Mouse (Mus musculus) urinary bladder, postnatal 36 days (tissue): ENCODE data around the gene Mreg.

Experiments
- DNase-seq, 2 experiments: peaks; one replicate each; pipeline ENCODE4 v3.0.0; 2022; ENCODE audit warnings: low spot score in 2 of 2, mixed read lengths in 1 of 2

The Mreg gene

DNA sequence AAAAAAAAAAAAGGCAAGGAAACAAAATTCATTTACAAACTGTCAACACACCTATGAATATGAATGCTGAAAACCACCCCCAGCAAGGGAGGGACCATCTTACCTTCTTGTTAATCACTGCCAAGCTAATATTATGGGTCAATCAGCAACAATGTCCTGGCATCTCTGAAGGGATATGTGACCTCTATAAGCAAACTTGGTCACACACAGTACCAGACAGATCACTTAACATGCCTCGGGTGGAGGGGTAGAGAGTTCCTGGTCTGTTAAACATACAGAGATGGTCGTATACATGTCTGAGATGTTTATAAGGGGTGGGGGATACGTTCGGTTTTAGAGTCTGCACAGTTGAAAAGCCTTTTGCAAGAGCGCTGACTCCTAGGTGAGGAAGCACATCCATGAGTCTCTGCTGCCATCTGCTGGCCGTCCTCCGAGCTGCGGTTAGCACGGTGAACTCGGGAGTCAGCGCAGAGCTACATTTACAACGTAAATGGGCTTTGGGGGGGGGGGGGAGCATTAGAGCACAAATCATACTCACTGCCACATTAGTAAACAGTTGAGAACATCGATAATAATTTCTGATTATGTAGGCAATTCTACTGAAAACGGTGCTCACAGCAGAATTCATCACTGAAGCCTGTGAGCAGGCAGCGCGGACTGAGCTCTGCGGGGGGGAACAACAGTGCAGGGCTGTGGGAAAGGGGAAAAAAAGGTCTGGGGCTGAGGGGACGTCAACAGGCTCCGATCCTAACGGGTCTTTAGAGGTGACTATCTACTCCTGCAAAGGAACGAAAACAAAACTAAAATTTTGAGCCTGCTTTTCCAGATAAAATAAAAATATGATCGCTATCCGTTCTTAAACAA, 88.4 kb downstream of the Mreg start:
- peak; percentile 82 to 88 for DNase-seq

DNA sequence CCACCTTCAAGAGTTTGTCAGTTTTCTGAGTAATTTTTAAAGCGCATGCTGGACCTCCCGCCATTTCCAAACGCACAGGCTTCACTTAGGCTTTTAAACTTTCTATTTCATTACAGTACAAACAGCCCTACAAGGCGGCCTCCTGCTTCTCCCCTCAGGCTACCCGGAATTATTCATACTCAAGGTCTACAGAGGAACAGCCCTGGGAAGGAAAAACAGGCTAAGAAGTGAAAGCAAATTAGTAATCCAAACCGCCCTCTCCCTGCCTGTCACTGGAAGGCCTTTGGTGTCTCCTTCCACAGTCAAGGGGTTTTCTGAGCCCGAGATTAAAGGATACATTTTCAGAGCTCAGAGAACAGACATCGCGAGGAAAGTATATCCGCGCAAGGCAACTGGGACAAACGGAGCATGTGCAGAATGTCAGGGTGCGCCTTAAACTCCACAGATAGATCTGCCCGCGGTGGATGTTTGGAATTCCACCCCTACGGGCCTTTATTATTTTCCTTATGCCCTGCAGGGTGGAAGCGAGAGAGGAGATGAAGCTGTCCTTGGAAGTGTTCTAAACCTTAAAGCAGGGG, 90.4 kb downstream of the Mreg start:
- DNase-seq: no peak

DNA sequence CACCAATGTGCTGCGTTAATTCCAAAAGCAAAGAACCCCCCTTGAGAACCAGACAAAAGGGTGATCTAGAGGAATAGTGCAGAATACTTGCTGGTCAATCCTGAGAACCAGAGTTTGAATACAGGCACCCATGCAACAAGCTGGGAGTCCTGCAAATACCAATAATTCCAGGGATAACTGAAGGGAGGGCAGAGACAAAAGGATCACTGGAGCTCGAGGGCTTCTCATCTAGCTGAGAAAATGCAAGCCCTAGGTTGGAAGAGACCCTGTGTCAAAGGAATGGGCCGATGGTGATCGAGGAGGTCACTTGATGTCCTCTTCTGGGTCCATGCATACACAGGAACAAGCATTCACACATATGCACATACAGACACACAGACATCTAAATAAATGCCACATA, 92.1 kb downstream of the Mreg start:
- DNase-seq: no peak

DNA sequence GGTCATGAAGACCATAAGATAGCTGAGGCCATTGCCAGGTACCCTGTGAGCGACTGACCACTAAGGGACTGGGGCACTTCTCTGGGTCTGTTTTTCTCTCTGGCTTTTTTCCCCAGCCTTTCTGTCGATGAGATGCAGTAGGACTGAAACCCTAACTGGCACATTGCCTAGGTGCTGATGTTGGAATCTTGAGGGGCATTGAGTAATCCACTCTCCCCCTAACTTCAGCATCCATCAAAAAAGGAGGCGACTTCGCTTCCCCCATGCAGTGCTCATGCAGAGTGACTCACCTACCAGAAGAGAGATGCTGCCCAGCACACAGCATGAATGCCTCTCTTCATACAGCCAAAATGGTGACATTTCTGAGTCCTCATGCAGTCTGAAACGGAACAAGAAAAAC, 97.9 kb downstream of the Mreg start:
- no peak for DNase-seq
